In the genomic region with DNA sequence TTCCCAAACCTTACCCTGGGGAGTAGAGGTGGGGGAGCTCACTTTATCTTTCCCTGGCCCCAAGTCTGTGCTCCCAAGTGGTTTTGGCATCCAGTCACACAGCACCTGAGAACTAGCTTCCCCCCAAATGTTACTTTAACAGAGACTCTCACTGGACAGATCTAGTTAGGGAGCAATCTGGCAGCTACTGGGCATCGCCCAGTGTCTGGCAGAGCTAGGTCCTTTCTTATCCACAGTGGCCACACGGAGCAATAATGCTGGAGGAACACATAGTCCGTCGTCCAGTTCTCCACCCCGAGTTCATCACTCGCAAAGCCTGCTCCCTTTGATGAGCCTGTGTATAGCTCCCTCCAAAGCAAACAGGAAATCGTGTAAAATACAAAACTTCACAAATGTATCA, we compare ENCODE assay signal across 25 mouse cellular contexts.
"Had no signal": no experiment of that assay in that cellular context is flagged by ENCODE, and none has a peak within 500 bp of the region (broad histone marks: within the 10 kb centered on the region; RNA-seq: fewer than 3 reads in every experiment).

No protein-coding gene starts in this region.

- H3K36me3 ChIP-seq: forebrain, embryonic 15.5 days; heart, embryonic 13.5 days; heart, embryonic 15.5 days; hindbrain, embryonic 13.5 days; hindbrain, embryonic 15.5 days; kidney, embryonic 15.5 days; limb, embryonic 13.5 days; limb, embryonic 15.5 days; liver, embryonic 12.5 days had no signal

- H3K9me3 ChIP-seq: forebrain, embryonic 15.5 days; heart, embryonic 13.5 days; heart, embryonic 15.5 days; hindbrain, embryonic 13.5 days; hindbrain, embryonic 15.5 days; kidney, embryonic 15.5 days; limb, embryonic 13.5 days; limb, embryonic 15.5 days; liver, embryonic 12.5 days had no signal

- ATAC-seq: forebrain, embryonic 15.5 days; forebrain, postnatal 0 days; hindbrain, postnatal 0 days; intestine, embryonic 16.5 days; liver, embryonic 12.5 days had no signal

- DNase-seq: forebrain, postnatal 0 days; gastrocnemius, postnatal 14 days; gastrocnemius, postnatal 36 days; heart, adult 18-20 months; kidney, adult 11 months; kidney, adult 2 months; kidney, adult 9 months; kidney, postnatal 14 days; kidney, postnatal 36 days; layer of hippocampus, adult 9-11 months; layer of hippocampus, postnatal 36 days; left cerebral cortex, postnatal 4 days had no signal

- H3K9ac ChIP-seq: forebrain, embryonic 15.5 days; forebrain, postnatal 0 days; heart, embryonic 13.5 days; heart, embryonic 15.5 days; hindbrain, embryonic 13.5 days; hindbrain, embryonic 15.5 days; kidney, embryonic 15.5 days; limb, embryonic 13.5 days; limb, embryonic 15.5 days; liver, embryonic 12.5 days had no signal

- H3K4me2 ChIP-seq: forebrain, embryonic 15.5 days; heart, embryonic 11.5 days; heart, embryonic 13.5 days; heart, embryonic 15.5 days; hindbrain, embryonic 13.5 days; hindbrain, embryonic 15.5 days; kidney, embryonic 15.5 days; limb, embryonic 13.5 days; limb, embryonic 15.5 days; liver, embryonic 12.5 days had no signal

- H3K27me3 ChIP-seq: forebrain, embryonic 15.5 days; heart, embryonic 13.5 days; heart, embryonic 15.5 days; hindbrain, embryonic 13.5 days; hindbrain, embryonic 15.5 days; kidney, embryonic 15.5 days; limb, embryonic 13.5 days; limb, embryonic 15.5 days had no signal

- H3K4me3 ChIP-seq: forebrain, embryonic 15.5 days; heart, embryonic 13.5 days; heart, embryonic 15.5 days; hindbrain, embryonic 13.5 days; hindbrain, embryonic 15.5 days; kidney, embryonic 15.5 days; limb, embryonic 13.5 days; limb, embryonic 15.5 days; liver, embryonic 12.5 days had no signal

- H3K27ac ChIP-seq: forebrain, embryonic 15.5 days; heart, embryonic 13.5 days; heart, embryonic 15.5 days; hindbrain, embryonic 13.5 days; hindbrain, embryonic 15.5 days; hindbrain, postnatal 0 days; kidney, postnatal 0 days; limb, embryonic 13.5 days; limb, embryonic 15.5 days; liver, embryonic 12.5 days had no signal

- H3K4me1 ChIP-seq: forebrain, embryonic 15.5 days; hindbrain, embryonic 13.5 days; hindbrain, embryonic 15.5 days; liver, embryonic 12.5 days had no signal
